Mouse (Mus musculus): Measurements from ENCODE around the gene Prc1. TPM values are rescaled to one million over a fixed set of nuclear protein-coding genes. Genes with fewer than 3 reads are reported as not detected.

Prc1 gene
- polyA plus RNA-seq, 1 experiment from 2014 or later = 121 TPM

GRCm38 (mm10) chr7:80365759-80366158 is 71.5 kb downstream of the Prc1 start:
- Histone ChIP-seq H3K4me2 (replicated peaks) (no peak overlapping the region), H3K4me1 (peaks cover 14% of the 10 kb centered on the region), H3K9me3 (no peaks in the 10 kb centered on the region), H3K36me3 (peaks cover 72% of the 10 kb centered on the region), H3K9ac (no peak overlapping the region), H3K27me3 (replicated peaks) (no peaks in the 10 kb centered on the region), H3K27ac (no peak overlapping the region), H3K4me3 (no peak overlapping the region)
- WGBS = 88% methylated on average over 2 of the region's 2 CpGs
- no peak for ATAC-seq (ENCODE audit: low FRiP score, low read depth)

Other genes with a start within 250 kb of the Prc1 start
- 299 and 313 TPM in 2 replicates for gene Idh2, start 179.1 kb upstream of the Prc1 start, polyA plus RNA-seq (2016; fragmentation: Nextera tagmentation; extraction: Ambion mirVana)
- gene Sema4b, start 107.6 kb upstream of the Prc1 start, polyA plus RNA-seq (2016; fragmentation: Nextera tagmentation; extraction: Ambion mirVana) = 18.9 and 20.5 TPM in 2 replicates
- gene Cib1, start 61.6 kb upstream of the Prc1 start, polyA plus RNA-seq (2016; fragmentation: Nextera tagmentation; extraction: Ambion mirVana) = 43.1 and 47.5 TPM in 2 replicates
- gene Gdpgp1, start 61.6 kb upstream of the Prc1 start, polyA plus RNA-seq (2016; fragmentation: Nextera tagmentation; extraction: Ambion mirVana) = 4.9 and 5.0 TPM in 2 replicates
- 1.2 and 2.0 TPM in 2 replicates for gene Ttll13, start 48.1 kb upstream of the Prc1 start, polyA plus RNA-seq (2016; fragmentation: Nextera tagmentation; extraction: Ambion mirVana)
- gene Ngrn, start 33.2 kb upstream of the Prc1 start, polyA plus RNA-seq (2016; fragmentation: Nextera tagmentation; extraction: Ambion mirVana) = 51.9 and 54.9 TPM in 2 replicates
- gene Vps33b, start 24.8 kb upstream of the Prc1 start, polyA plus RNA-seq (2016; fragmentation: Nextera tagmentation; extraction: Ambion mirVana) = 17.6 and 22.1 TPM in 2 replicates
- 10.2 and 12.5 TPM in 2 replicates for gene Rccd1, start 30.0 kb downstream of the Prc1 start, polyA plus RNA-seq (2016; fragmentation: Nextera tagmentation; extraction: Ambion mirVana)
- 55.8 and 59.9 TPM in 2 replicates for gene Unc45a, start 46.6 kb downstream of the Prc1 start, polyA plus RNA-seq (2016; fragmentation: Nextera tagmentation; extraction: Ambion mirVana)
- 20.6 and 21.1 TPM in 2 replicates for gene Hddc3, start 48.7 kb downstream of the Prc1 start, polyA plus RNA-seq (2016; fragmentation: Nextera tagmentation; extraction: Ambion mirVana)
- gene Man2a2, start 76.9 kb downstream of the Prc1 start, polyA plus RNA-seq (2016; fragmentation: Nextera tagmentation; extraction: Ambion mirVana) = 25.0 and 25.5 TPM in 2 replicates
- gene Fes, start 93.5 kb downstream of the Prc1 start, polyA plus RNA-seq (2016; fragmentation: Nextera tagmentation; extraction: Ambion mirVana) = 7.7 and 9.0 TPM in 2 replicates
- 6.3 and 6.5 TPM in 2 replicates for gene Furin, start 111.0 kb downstream of the Prc1 start, polyA plus RNA-seq (2016; fragmentation: Nextera tagmentation; extraction: Ambion mirVana)
- 24.8 and 27.0 TPM in 2 replicates for gene Blm, start 240.7 kb downstream of the Prc1 start, polyA plus RNA-seq (2016; fragmentation: Nextera tagmentation; extraction: Ambion mirVana)

All from neural tube, embryonic 12.5 days (tissue).